Mouse (Mus musculus) urinary bladder, adult 2 months (tissue): ENCODE data around the gene Spock2. TPM values are rescaled to one million over a fixed set of nuclear protein-coding genes. Genes with fewer than 3 reads are reported as not detected.
"Not testable (repeated sequence)": the region's sequence is repeated elsewhere in the genome, so short reads cannot be mapped to it uniquely, and the experiment has no call there.

Experiments used
- DNase-seq: peaks from one replicate; pipeline ENCODE4 v3.0.0; 2022; ENCODE audit warnings: low spot score
- polyA plus RNA-seq: library from polyadenylated mRNA; depleted of rRNA; stranded (reverse); fragments of >200 nt; gene quantifications from 2 replicates; pipeline ENCODE4 v1.2.3, GENCODE M21; 2012

Gene Spock2
- polyA plus RNA-seq, 1 experiment = 14.4 TPM

GRCm38 (mm10) chr10:60108321-60109111 is 2.5 kb downstream of the Spock2 start:
- no peak for DNase-seq

GRCm38 (mm10) chr10:60109336-60109735 is 3.3 kb downstream of the Spock2 start:
- DNase-seq = no peak

GRCm38 (mm10) chr10:60109989-60110388 is 4.0 kb downstream of the Spock2 start:
- no peak for DNase-seq

- no peak for DNase-seq
Observed at GRCm38 (mm10) chr10:60110908-60111475, 5.0 kb downstream of the Spock2 start.

GRCm38 (mm10) chr10:60113965-60114690 is 8.1 kb downstream of the Spock2 start:
- DNase-seq = no peak

- no peak for DNase-seq
Observed at GRCm38 (mm10) chr10:60115345-60116185, 9.5 kb downstream of the Spock2 start.

- no peak for DNase-seq
Observed at GRCm38 (mm10) chr10:60116997-60117396, 11.0 kb downstream of the Spock2 start.

- DNase-seq = no peak
Observed at GRCm38 (mm10) chr10:60118464-60118863, 12.4 kb downstream of the Spock2 start.

GRCm38 (mm10) chr10:60120630-60121029 is 14.6 kb downstream of the Spock2 start:
- DNase-seq = no peak

GRCm38 (mm10) chr10:60124078-60124477 is 18.1 kb downstream of the Spock2 start:
- no peak for DNase-seq

- DNase-seq = no peak
Observed at GRCm38 (mm10) chr10:60125529-60126327, 19.7 kb downstream of the Spock2 start.

- no peak for DNase-seq
Observed at GRCm38 (mm10) chr10:60128287-60128686, 22.3 kb downstream of the Spock2 start.

GRCm38 (mm10) chr10:60130504-60130903 is 24.5 kb downstream of the Spock2 start:
- DNase-seq = no peak

GRCm38 (mm10) chr10:60133501-60133900 is 27.5 kb downstream of the Spock2 start:
- no peak for DNase-seq

GRCm38 (mm10) chr10:60134201-60134600 is 28.2 kb downstream of the Spock2 start:
- no peak for DNase-seq

GRCm38 (mm10) chr10:60136010-60136409 is 30.0 kb downstream of the Spock2 start:
- not testable (repeated sequence) for DNase-seq

- DNase-seq = no peak
Observed at GRCm38 (mm10) chr10:60136935-60137334, 30.9 kb downstream of the Spock2 start.

- DNase-seq = no peak
Observed at GRCm38 (mm10) chr10:60138680-60139079, 32.7 kb downstream of the Spock2 start.

- DNase-seq = no peak
Observed at GRCm38 (mm10) chr10:60140751-60141150, 34.7 kb downstream of the Spock2 start.

GRCm38 (mm10) chr10:60141656-60142160 is 35.7 kb downstream of the Spock2 start:
- DNase-seq = no peak
